Mouse (Mus musculus): ENCODE measurements around the gene Cisd3. TPM values are rescaled to one million over a fixed set of nuclear protein-coding genes. Genes with fewer than 3 reads are reported as not detected.
A peak's percentile ranks its signal among the peaks of the same experiment; 100 is the strongest.

Gene Cisd3
- polyA plus RNA-seq, 1 experiment from 2014 or later: 14.8 TPM

GRCm38 (mm10) chr11:97661648-97662133, 23.9 kb upstream of the Cisd3 start:
- under 1% methylated on average over 18 of the region's 20 CpGs for WGBS
- peak overlapping the region; percentile 93 for H3K4me3 ChIP-seq (ENCODE audit: low read depth, low read length)
- ATAC-seq (ENCODE audit: low FRiP score) (no peak), DNase-seq (ENCODE audit: low spot score) (peak; percentile 47)
- H3K9me3 ChIP-seq (ENCODE audit: control insufficient read depth, low read length): no peaks in the 10 kb centered on the region
- no peak overlapping the region for H3K27ac ChIP-seq (ENCODE audit: low read depth, low read length)
- H3K36me3 ChIP-seq (ENCODE audit: control insufficient read depth, insufficient read depth, low read length): no peaks in the 10 kb centered on the region
- peaks cover 17% of the 10 kb centered on the region for H3K4me1 ChIP-seq (replicated peaks; ENCODE audit: control insufficient read depth, insufficient read depth, low read length)
- H3K9ac ChIP-seq (ENCODE audit: low read depth, low read length): no peak overlapping the region
- H3K4me2 ChIP-seq (replicated peaks; ENCODE audit: low read depth, low read length): peak overlapping the region; percentile 91
- peaks cover 18% of the 10 kb centered on the region for H3K27me3 ChIP-seq (ENCODE audit: control insufficient read depth, insufficient read depth, low read length)

GRCm38 (mm10) chr11:97662207-97662892, 23.3 kb upstream of the Cisd3 start:
- peak overlapping the region; percentile 93 for H3K4me3 ChIP-seq (ENCODE audit: low read depth, low read length)
- H3K9me3 ChIP-seq (ENCODE audit: control insufficient read depth, low read length): no peaks in the 10 kb centered on the region
- DNase-seq (ENCODE audit: low spot score): peak; percentile 43
- peaks cover 17% of the 10 kb centered on the region for H3K4me1 ChIP-seq (replicated peaks; ENCODE audit: control insufficient read depth, insufficient read depth, low read length)
- peak overlapping the region; percentile 91 for H3K4me2 ChIP-seq (replicated peaks; ENCODE audit: low read depth, low read length)
- H3K27me3 ChIP-seq (ENCODE audit: control insufficient read depth, insufficient read depth, low read length): peaks cover 18% of the 10 kb centered on the region
- H3K36me3 ChIP-seq (ENCODE audit: control insufficient read depth, insufficient read depth, low read length): peaks cover 4% of the 10 kb centered on the region; the same call in 1 of the 2 replicates
- H3K27ac ChIP-seq (ENCODE audit: low read depth, low read length): no peak overlapping the region
- no peak for ATAC-seq (ENCODE audit: low FRiP score)
- WGBS: under 1% methylated on average over 21 of the region's 21 CpGs
- H3K9ac ChIP-seq (ENCODE audit: low read depth, low read length): peak overlapping the region; percentile 89; the same call in 1 of the 2 replicates

- peaks cover 17% of the 10 kb centered on the region for H3K4me1 ChIP-seq (replicated peaks; ENCODE audit: control insufficient read depth, insufficient read depth, low read length)
Observed at GRCm38 (mm10) chr11:97662893-97663527, 22.6 kb upstream of the Cisd3 start, which contains the start of gene Mllt6. TSS of gene Mllt6 (plus strand) at chr11:97663414.

GRCm38 (mm10) chr11:97663528-97664338, 21.9 kb upstream of the Cisd3 start:
- under 1% methylated on average over 28 of the region's 57 CpGs for WGBS

More at GRCm38 (mm10) chr11:97662893-97663527, 22.6 kb upstream of the Cisd3 start, which contains the start of gene Mllt6:
- Histone ChIP-seq H3K9me3 (ENCODE audit: control insufficient read depth, low read length) (no peaks in the 10 kb centered on the region), H3K9ac (ENCODE audit: low read depth, low read length) (peak within 1 kb of the TSS; percentile 89), H3K36me3 (ENCODE audit: control insufficient read depth, insufficient read depth, low read length) (peaks cover 4% of the 10 kb centered on the region; the same call in 1 of the 2 replicates), H3K4me3 (ENCODE audit: low read depth, low read length) (peak within 1 kb of the TSS; percentile 93), H3K4me2 (replicated peaks; ENCODE audit: low read depth, low read length) (peak within 1 kb of the TSS; percentile 91), H3K27me3 (ENCODE audit: control insufficient read depth, insufficient read depth, low read length) (peaks cover 18% of the 10 kb centered on the region), H3K27ac (ENCODE audit: low read depth, low read length) (peak within 1 kb of the TSS; percentile 90)
- WGBS: 1% methylated on average over 20 of the region's 76 CpGs
- DNase-seq (ENCODE audit: low spot score) (peak; percentile 88), ATAC-seq (ENCODE audit: low FRiP score) (peak; percentile 58; the same call in 1 of the 2 replicates)

GRCm38 (mm10) chr11:97664339-97664665, 21.3 kb upstream of the Cisd3 start:
- H3K4me3 ChIP-seq (ENCODE audit: low read depth, low read length): peak overlapping the region; percentile 93
- H3K9ac ChIP-seq (ENCODE audit: low read depth, low read length): peak overlapping the region; percentile 89; the same call in 1 of the 2 replicates
- peaks cover 4% of the 10 kb centered on the region; the same call in 1 of the 2 replicates for H3K36me3 ChIP-seq (ENCODE audit: control insufficient read depth, insufficient read depth, low read length)
- no peaks in the 10 kb centered on the region for H3K9me3 ChIP-seq (ENCODE audit: control insufficient read depth, low read length)
- peak; percentile 69 for DNase-seq (ENCODE audit: low spot score)
- no peak overlapping the region for H3K27ac ChIP-seq (ENCODE audit: low read depth, low read length)
- H3K4me1 ChIP-seq (replicated peaks; ENCODE audit: control insufficient read depth, insufficient read depth, low read length): peaks cover 17% of the 10 kb centered on the region
- peaks cover 18% of the 10 kb centered on the region for H3K27me3 ChIP-seq (ENCODE audit: control insufficient read depth, insufficient read depth, low read length)
- ATAC-seq (ENCODE audit: low FRiP score): 0 out of 2 replicates have a peak, but pooled peaks have one; percentile 10
- WGBS: 0% methylated on average over 6 of the region's 8 CpGs
- H3K4me2 ChIP-seq (replicated peaks; ENCODE audit: low read depth, low read length): peak overlapping the region; percentile 91

More at GRCm38 (mm10) chr11:97663528-97664338, 21.9 kb upstream of the Cisd3 start:
- Histone ChIP-seq H3K4me2 (replicated peaks; ENCODE audit: low read depth, low read length) (peak overlapping the region; percentile 91), H3K9ac (ENCODE audit: low read depth, low read length) (peak overlapping the region; percentile 89), H3K4me3 (ENCODE audit: low read depth, low read length) (peak overlapping the region; percentile 93), H3K27ac (ENCODE audit: low read depth, low read length) (peak overlapping the region; percentile 90), H3K27me3 (ENCODE audit: control insufficient read depth, insufficient read depth, low read length) (peaks cover 18% of the 10 kb centered on the region), H3K36me3 (ENCODE audit: control insufficient read depth, insufficient read depth, low read length) (peaks cover 4% of the 10 kb centered on the region; the same call in 1 of the 2 replicates), H3K4me1 (replicated peaks; ENCODE audit: control insufficient read depth, insufficient read depth, low read length) (peaks cover 17% of the 10 kb centered on the region), H3K9me3 (ENCODE audit: control insufficient read depth, low read length) (no peaks in the 10 kb centered on the region)
- ATAC-seq (ENCODE audit: low FRiP score): peak; percentile 55
- DNase-seq (ENCODE audit: low spot score): peak; percentile 52

- Histone ChIP-seq H3K4me1 (replicated peaks; ENCODE audit: control insufficient read depth, insufficient read depth, low read length) (peaks cover 17% of the 10 kb centered on the region), H3K36me3 (ENCODE audit: control insufficient read depth, insufficient read depth, low read length) (peaks cover 4% of the 10 kb centered on the region; the same call in 1 of the 2 replicates), H3K4me2 (replicated peaks; ENCODE audit: low read depth, low read length) (peak overlapping the region; percentile 91), H3K4me3 (ENCODE audit: low read depth, low read length) (peak overlapping the region; percentile 93), H3K27ac (ENCODE audit: low read depth, low read length) (0 out of 2 replicates have a peak overlapping the region, but pooled peaks have one; percentile 17), H3K9ac (ENCODE audit: low read depth, low read length) (no peak overlapping the region), H3K27me3 (ENCODE audit: control insufficient read depth, insufficient read depth, low read length) (peaks cover 18% of the 10 kb centered on the region), H3K9me3 (ENCODE audit: control insufficient read depth, low read length) (no peaks in the 10 kb centered on the region)
- DNase-seq (ENCODE audit: low spot score) (no peak), ATAC-seq (ENCODE audit: low FRiP score) (no peak)
- WGBS: 31% methylated on average over 6 of the region's 6 CpGs
Observed at GRCm38 (mm10) chr11:97664771-97665240, 20.8 kb upstream of the Cisd3 start.

- ATAC-seq (ENCODE audit: low FRiP score) (no peak), DNase-seq (ENCODE audit: low spot score) (no peak)
- Histone ChIP-seq H3K9me3 (ENCODE audit: control insufficient read depth, low read length) (no peaks in the 10 kb centered on the region), H3K4me2 (replicated peaks; ENCODE audit: low read depth, low read length) (no peak overlapping the region), H3K4me3 (ENCODE audit: low read depth, low read length) (no peak overlapping the region), H3K27ac (ENCODE audit: low read depth, low read length) (no peak overlapping the region), H3K9ac (ENCODE audit: low read depth, low read length) (no peak overlapping the region), H3K4me1 (replicated peaks; ENCODE audit: control insufficient read depth, insufficient read depth, low read length) (peaks cover 17% of the 10 kb centered on the region), H3K36me3 (ENCODE audit: control insufficient read depth, insufficient read depth, low read length) (peaks cover 4% of the 10 kb centered on the region; the same call in 1 of the 2 replicates), H3K27me3 (ENCODE audit: control insufficient read depth, insufficient read depth, low read length) (peaks cover 18% of the 10 kb centered on the region)
- 89% methylated on average over 13 of the region's 13 CpGs for WGBS
Observed at GRCm38 (mm10) chr11:97665431-97665830, 20.2 kb upstream of the Cisd3 start.

GRCm38 (mm10) chr11:97666221-97666620, 19.4 kb upstream of the Cisd3 start:
- ATAC-seq (ENCODE audit: low FRiP score): no peak
- 92% methylated on average over 7 of the region's 7 CpGs for WGBS
- Histone ChIP-seq H3K9me3 (ENCODE audit: control insufficient read depth, low read length) (no peaks in the 10 kb centered on the region), H3K36me3 (ENCODE audit: control insufficient read depth, insufficient read depth, low read length) (peaks cover 4% of the 10 kb centered on the region; the same call in 1 of the 2 replicates), H3K27me3 (ENCODE audit: control insufficient read depth, insufficient read depth, low read length) (peaks cover 13% of the 10 kb centered on the region), H3K27ac (ENCODE audit: low read depth, low read length) (no peak overlapping the region), H3K4me2 (replicated peaks; ENCODE audit: low read depth, low read length) (no peak overlapping the region), H3K4me1 (replicated peaks; ENCODE audit: control insufficient read depth, insufficient read depth, low read length) (peaks cover 14% of the 10 kb centered on the region; the same call in 1 of the 2 replicates), H3K9ac (ENCODE audit: low read depth, low read length) (no peak overlapping the region), H3K4me3 (ENCODE audit: low read depth, low read length) (no peak overlapping the region)
- DNase-seq (ENCODE audit: low spot score): no peak
